Mouse (Mus musculus): ENCODE data around the gene Catsper2. TPM values are rescaled to one million over a fixed set of nuclear protein-coding genes. Genes with fewer than 3 reads are reported as not detected.
A peak's percentile ranks its signal among the peaks of the same experiment; 100 is the strongest.

Gene Catsper2
- polyA plus RNA-seq, 1 experiment from 2014 or later, result 3.6 TPM

DNA sequence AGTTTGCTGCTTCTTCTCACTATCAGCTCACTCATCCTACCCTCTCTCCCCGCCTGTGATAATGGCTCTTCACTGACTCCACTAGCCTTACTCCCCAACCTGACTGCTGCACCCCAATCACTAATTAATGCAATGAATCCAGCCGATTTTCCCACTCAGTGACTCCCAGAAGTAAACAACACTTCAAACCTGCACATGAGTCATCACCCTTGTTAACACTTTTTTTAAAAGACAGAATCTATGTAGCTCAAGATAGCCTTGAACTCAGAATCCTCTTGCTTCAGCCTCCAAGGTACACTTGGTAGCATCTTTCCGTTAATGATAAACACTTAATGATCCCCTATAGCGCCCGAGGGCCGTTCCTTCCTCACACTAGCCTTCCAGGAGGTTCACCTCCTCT, 59.2 kb downstream of the Catsper2 start:
- Histone ChIP-seq H3K36me3 (ENCODE audit: control insufficient read depth, insufficient read depth, low read length) (no peaks in the 10 kb centered on the region; the same call in 1 of the 2 replicates), H3K27ac (ENCODE audit: low read depth, low read length) (peak overlapping the region; percentile 89), H3K9ac (ENCODE audit: low read depth, low read length) (peak overlapping the region; percentile 92), H3K4me1 (ENCODE audit: control insufficient read depth, insufficient read depth, low read depth, low read length) (peaks cover 15% of the 10 kb centered on the region), H3K4me3 (ENCODE audit: low read length) (peak overlapping the region; percentile 78), H3K9me3 (ENCODE audit: control insufficient read depth, low read length) (no peaks in the 10 kb centered on the region), H3K4me2 (ENCODE audit: low read length) (peak overlapping the region; percentile 85), H3K27me3 (replicated peaks; ENCODE audit: control insufficient read depth, insufficient read depth, low read length) (peaks cover 5% of the 10 kb centered on the region)
- 4% methylated on average over 6 of the region's 6 CpGs for WGBS
- ATAC-seq, result no peak

DNA sequence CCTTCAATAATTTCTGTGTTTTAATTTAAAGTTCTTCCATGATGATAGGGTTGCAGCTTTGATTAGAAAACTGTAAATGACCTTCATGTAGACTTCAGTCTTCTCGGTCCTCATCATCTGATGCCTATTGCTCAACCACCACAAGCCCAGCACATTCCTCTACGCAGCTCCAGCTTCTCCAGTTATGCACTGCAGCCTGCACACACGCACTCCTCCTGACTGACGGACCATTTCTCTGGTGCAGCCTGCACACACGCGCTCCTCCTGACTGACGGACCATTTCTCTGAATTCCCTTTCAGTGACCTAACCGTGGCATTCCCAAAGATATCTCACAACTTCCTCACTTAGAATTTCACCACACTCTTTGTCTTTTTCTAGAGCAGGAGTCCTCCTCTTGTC, 60.4 kb downstream of the Catsper2 start:
- Histone ChIP-seq H3K4me3 (ENCODE audit: low read length) (no peak overlapping the region), H3K36me3 (ENCODE audit: control insufficient read depth, insufficient read depth, low read length) (peaks cover 2% of the 10 kb centered on the region), H3K9ac (ENCODE audit: low read depth, low read length) (no peak overlapping the region), H3K4me1 (ENCODE audit: control insufficient read depth, insufficient read depth, low read depth, low read length) (peaks cover 13% of the 10 kb centered on the region), H3K27ac (ENCODE audit: low read depth, low read length) (no peak overlapping the region), H3K4me2 (ENCODE audit: low read length) (no peak overlapping the region), H3K9me3 (ENCODE audit: control insufficient read depth, low read length) (no peaks in the 10 kb centered on the region), H3K27me3 (replicated peaks; ENCODE audit: control insufficient read depth, insufficient read depth, low read length) (peaks cover 5% of the 10 kb centered on the region)
- ATAC-seq, result no peak
- 68% methylated on average over 8 of the region's 8 CpGs for WGBS

Small RNA genes lying within 50 kb of the gene (microRNA-seq; reads per million reads assigned to microRNA genes)
- gene Gm22953, result not detected

Other genes starting within 250 kb of the Catsper2 start
- 38.3 and 45.0 TPM in 2 replicates for gene Tubgcp4, start 243.1 kb downstream of the Catsper2 start, polyA plus RNA-seq (2015; fragmentation: Nextera tagmentation; extraction: Ambion mirVana)
- 6.9 and 7.0 TPM in 2 replicates for gene Zscan29, start 242.7 kb downstream of the Catsper2 start, polyA plus RNA-seq (2015; fragmentation: Nextera tagmentation; extraction: Ambion mirVana)
- 134 and 146 TPM in 2 replicates for gene Trp53bp1, start 142.4 kb downstream of the Catsper2 start, polyA plus RNA-seq (2015; fragmentation: Nextera tagmentation; extraction: Ambion mirVana)
- gene Map1a, start 124.2 kb downstream of the Catsper2 start, polyA plus RNA-seq (2015; fragmentation: Nextera tagmentation; extraction: Ambion mirVana), result 29.6 and 46.5 TPM in 2 replicates
- gene Ppip5k1, start 58.4 kb downstream of the Catsper2 start, polyA plus RNA-seq (2015; fragmentation: Nextera tagmentation; extraction: Ambion mirVana), result 22.6 and 23.2 TPM in 2 replicates
- 137 and 165 TPM in 2 replicates for gene Ckmt1, start 56.1 kb downstream of the Catsper2 start, polyA plus RNA-seq (2015; fragmentation: Nextera tagmentation; extraction: Ambion mirVana)
- gene Strc, start 26.6 kb downstream of the Catsper2 start, polyA plus RNA-seq (2015; fragmentation: Nextera tagmentation; extraction: Ambion mirVana), result 0.03 and 0.04 TPM in 2 replicates
- gene Pdia3, start within 50 bp of the Catsper2 start, polyA plus RNA-seq (2015; fragmentation: Nextera tagmentation; extraction: Ambion mirVana), result 379 and 403 TPM in 2 replicates
- gene Ell3, start 30.5 kb upstream of the Catsper2 start, polyA plus RNA-seq (2015; fragmentation: Nextera tagmentation; extraction: Ambion mirVana), result 2.4 and 3.0 TPM in 2 replicates
- 254 and 262 TPM in 2 replicates for gene Serf2, start 35.4 kb upstream of the Catsper2 start, polyA plus RNA-seq (2015; fragmentation: Nextera tagmentation; extraction: Ambion mirVana)
- 99.2 and 122 TPM in 2 replicates for gene Hypk, start 39.5 kb upstream of the Catsper2 start, polyA plus RNA-seq (2015; fragmentation: Nextera tagmentation; extraction: Ambion mirVana)
- 0.95 and 1.2 TPM in 2 replicates for gene Serinc4, start 43.0 kb upstream of the Catsper2 start, polyA plus RNA-seq (2015; fragmentation: Nextera tagmentation; extraction: Ambion mirVana)
- gene Mfap1b, start 60.3 kb upstream of the Catsper2 start, polyA plus RNA-seq (2015; fragmentation: Nextera tagmentation; extraction: Ambion mirVana), result 68.2 and 71.2 TPM in 2 replicates
- 28.4 and 28.6 TPM in 2 replicates for gene Mfap1a, start 92.9 kb upstream of the Catsper2 start, polyA plus RNA-seq (2015; fragmentation: Nextera tagmentation; extraction: Ambion mirVana)
- 3.2 TPM in 2 replicates for gene Wdr76, start 92.9 kb upstream of the Catsper2 start, polyA plus RNA-seq (2015; fragmentation: Nextera tagmentation; extraction: Ambion mirVana)

Data from hindbrain, embryonic 16.5 days (tissue).